Mouse (Mus musculus): ENCODE measurements at regions not wholly inside any gene's neighbourhood (a gene's known extent, or its start where the extent isn't known, plus 50 kb on each side); places are given as distances from the start of the nearest gene placed in this dataset.

DNA sequence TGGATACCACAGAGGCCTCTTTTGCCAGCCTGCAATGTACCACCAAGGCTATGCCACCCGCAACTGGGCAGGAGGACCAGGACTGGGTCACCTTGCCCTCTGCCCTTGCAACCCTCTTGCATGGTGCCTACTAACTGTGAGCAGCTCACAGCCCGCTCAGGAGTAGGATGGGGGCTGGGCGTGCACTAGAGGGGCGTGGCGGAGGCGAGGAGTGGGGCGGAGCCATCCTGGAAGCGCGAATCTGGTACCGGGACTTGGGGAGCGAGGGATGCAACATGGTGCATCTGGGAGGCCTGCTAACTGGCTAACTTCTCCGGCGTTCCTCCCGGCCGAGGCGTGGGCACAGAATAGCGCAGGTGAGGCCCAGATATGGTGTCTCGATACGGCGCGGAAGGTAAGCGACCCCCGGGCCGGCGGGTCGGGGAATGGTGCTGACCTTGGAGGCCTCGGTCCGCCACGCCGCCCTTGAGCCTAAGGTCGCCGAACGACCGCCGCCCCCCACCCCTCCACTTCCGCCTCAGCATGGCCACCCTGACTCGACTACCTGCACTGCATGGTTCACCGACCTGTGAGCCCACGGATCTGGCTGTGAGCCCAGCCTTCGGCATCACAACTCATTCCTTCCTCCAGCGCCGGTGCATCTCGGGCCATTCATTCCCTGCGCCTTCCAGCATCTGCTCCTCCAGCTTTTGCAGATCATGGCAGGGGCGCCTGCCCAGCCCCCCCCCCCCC is 59.7 kb upstream of the Gdi2 start:
- Histone ChIP-seq H3K4me3 (ENCODE audit: low read depth, low read length) (peak overlapping the region; percentile 65), H3K27ac (ENCODE audit: low read depth, low read length) (no peak overlapping the region), H3K9ac (ENCODE audit: low read depth, low read length) (peak overlapping the region; percentile 47), H3K9me3 (ENCODE audit: control insufficient read depth, low read length) (no peaks in the 10 kb centered on the region), H3K4me2 (peak overlapping the region; percentile 90), H3K27me3 (replicated peaks; ENCODE audit: control insufficient read depth, insufficient read depth, low read length) (no peaks in the 10 kb centered on the region), H3K4me1 (replicated peaks; ENCODE audit: control insufficient read depth, insufficient read depth, low read length) (no peaks in the 10 kb centered on the region), H3K36me3 (ENCODE audit: control insufficient read depth, insufficient read depth, low read length) (no peaks in the 10 kb centered on the region)
- ATAC-seq (replicated peaks; ENCODE audit: low FRiP score) (peak; percentile 98), DNase-seq (ENCODE audit: low spot score) (peak; percentile 81)
- WGBS: 1% methylated on average over 44 of the region's 45 CpGs
